Mouse (Mus musculus) left cerebral cortex, adult 2 months (tissue): ENCODE results near the gene C1qtnf7. TPM values are rescaled to one million over a fixed set of nuclear protein-coding genes. Genes with fewer than 3 reads are reported as not detected.

Experiments used
- DNase-seq, 2 experiments: peaks; one replicate each; pipeline ENCODE4 v3.0.0; 2021 to 2022; ENCODE audit warnings: low spot score in 2 of 2, mixed read lengths in 1 of 2; ENCODE audit errors: extremely low spot score in 1 of 2
- H3K27ac ChIP-seq: fragments of 200-600 bp; 2 replicates; pipeline ENCODE4 v1.8.1; 2022
- H3K4me3 ChIP-seq: fragments of 200-600 bp; 2 replicates; pipeline ENCODE4 v1.8.1; 2022
- CTCF ChIP-seq: fragments of 200-600 bp; IDR thresholded peaks from 2 replicates; pipeline ENCODE4 v1.8.1; 2022; ENCODE audit warnings: antibody characterized with exemption, mild to moderate bottlenecking, moderate library complexity
- intact Hi-C: fragments of 180-260 bp; cut with DNase I; formaldehyde crosslinking; loops from one replicate; pipeline ENCODE4 v1.15.1; 2025
- total RNA-seq, 2 experiments: library from RNA; stranded (reverse); gene quantifications; 2 replicates each; pipeline ENCODE4 v1.2.3; 2021

C1qtnf7 gene
- total RNA-seq, 2 experiments from 2014 or later, result 1.6 to 1.9 TPM

- DNase-seq, result no peak
- intact Hi-C loops, result no loop called here
- Histone ChIP-seq H3K27ac (no peak overlapping the region), H3K4me3 (no peak overlapping the region)
- TF ChIP-seq CTCF, result no peak
Measured at GRCm38 (mm10) chr5:43585406-43586245, 70.3 kb downstream of the C1qtnf7 start.

- no peak overlapping the region for H3K4me3 ChIP-seq
- no peak overlapping the region for H3K27ac ChIP-seq
- intact Hi-C loops, result no loop called here
- DNase-seq, result no peak
- TF ChIP-seq CTCF, result no peak
Measured at GRCm38 (mm10) chr5:43588791-43589439, 73.6 kb downstream of the C1qtnf7 start.

- TF ChIP-seq CTCF, result no peak
- Histone ChIP-seq H3K27ac (no peak overlapping the region), H3K4me3 (no peak overlapping the region)
- intact Hi-C loops, result no loop called here
- no peak for DNase-seq
Measured at GRCm38 (mm10) chr5:43589440-43589830, 74.1 kb downstream of the C1qtnf7 start.

GRCm38 (mm10) chr5:43590311-43590731 lies 75.0 kb downstream of the C1qtnf7 start:
- no peak for DNase-seq
- TF ChIP-seq CTCF, result no peak
- Histone ChIP-seq H3K27ac (no peak overlapping the region), H3K4me3 (no peak overlapping the region)
- intact Hi-C loops, result no loop called here

GRCm38 (mm10) chr5:43601601-43602000 lies 86.3 kb downstream of the C1qtnf7 start:
- no peak overlapping the region for H3K27ac ChIP-seq
- DNase-seq, result no peak
- no peak for TF ChIP-seq CTCF
- no peak overlapping the region for H3K4me3 ChIP-seq
- intact Hi-C loops, result no loop called here

- no peak for DNase-seq
- TF ChIP-seq CTCF, result no peak
- Histone ChIP-seq H3K27ac (no peak overlapping the region), H3K4me3 (no peak overlapping the region)
- intact Hi-C loops, result no loop called here
Measured at GRCm38 (mm10) chr5:43602518-43602917, 87.2 kb downstream of the C1qtnf7 start.

GRCm38 (mm10) chr5:43603559-43603958 lies 88.2 kb downstream of the C1qtnf7 start:
- intact Hi-C loops, result no loop called here
- H3K4me3 ChIP-seq, result no peak overlapping the region
- TF ChIP-seq CTCF, result no peak

GRCm38 (mm10) chr5:43608073-43608472 lies 92.7 kb downstream of the C1qtnf7 start:
- no peak for TF ChIP-seq CTCF

More at GRCm38 (mm10) chr5:43603559-43603958, 88.2 kb downstream of the C1qtnf7 start:
- H3K27ac ChIP-seq, result no peak overlapping the region
- no peak for DNase-seq

GRCm38 (mm10) chr5:43609760-43610159 lies 94.4 kb downstream of the C1qtnf7 start:
- no peak overlapping the region for H3K4me3 ChIP-seq
- H3K27ac ChIP-seq, result no peak overlapping the region
- no peak for TF ChIP-seq CTCF
- DNase-seq, result no peak
- intact Hi-C loops, result no loop called here

More at GRCm38 (mm10) chr5:43608073-43608472, 92.7 kb downstream of the C1qtnf7 start:
- no peak for DNase-seq
- Histone ChIP-seq H3K27ac (no peak overlapping the region), H3K4me3 (no peak overlapping the region)
- intact Hi-C loops, result no loop called here

- no peak for DNase-seq
- peak; percentile 9; the same call in 1 of the 2 replicates for TF ChIP-seq CTCF
- no peak overlapping the region for H3K4me3 ChIP-seq
- intact Hi-C loops, result no loop called here
- H3K27ac ChIP-seq, result no peak overlapping the region
Measured at GRCm38 (mm10) chr5:43621575-43622299, 106.4 kb downstream of the C1qtnf7 start.

GRCm38 (mm10) chr5:43625407-43625806 lies 110.1 kb downstream of the C1qtnf7 start:
- H3K4me3 ChIP-seq, result no peak overlapping the region
- intact Hi-C loops, result no loop called here
- H3K27ac ChIP-seq, result no peak overlapping the region
- TF ChIP-seq CTCF, result no peak
- no peak for DNase-seq
